Mouse (Mus musculus) myocyte (in vitro differentiated cells): Measurements from ENCODE around the gene H2-Q4. TPM values are rescaled to one million over a fixed set of nuclear protein-coding genes. Genes with fewer than 3 reads are reported as not detected.

Experiments
- H3K27me3 ChIP-seq: one replicate; pipeline ENCODE4 v1.6.1; 2011; ENCODE audit not compliant: control insufficient read depth, insufficient read depth, insufficient read length
- H3K36me3 ChIP-seq: one replicate; pipeline ENCODE4 v1.6.1; 2011; ENCODE audit not compliant: control insufficient read depth, insufficient read depth
- H3K4me2 ChIP-seq: one replicate; pipeline ENCODE4 v1.6.1; 2011; ENCODE audit warnings: low read depth, control low read depth
- H3K4me3 ChIP-seq: one replicate; pipeline ENCODE4 v1.5.1; 2011; ENCODE audit warnings: mild to moderate bottlenecking, control low read depth, moderate library complexity
- H3K79me2 ChIP-seq: one replicate; pipeline ENCODE4 v1.6.1; 2011; ENCODE audit not compliant: control insufficient read depth, insufficient read depth
- H3ac ChIP-seq: one replicate; pipeline ENCODE4 v1.6.1; 2011; ENCODE audit not compliant: control insufficient read depth, insufficient read length
- CEBPB ChIP-seq: IDR thresholded peaks from 2 replicates; pipeline ENCODE4 v1.6.1; 2011; ENCODE audit warnings: mild to moderate bottlenecking, moderate library complexity; ENCODE audit not compliant: poor library complexity, insufficient read depth, severe bottlenecking
- E2F4 ChIP-seq: IDR thresholded peaks from one replicate; pipeline ENCODE4 v1.6.1; 2011; ENCODE audit warnings: mild to moderate bottlenecking, control low read depth, moderate library complexity; ENCODE audit not compliant: insufficient read depth
- MAX ChIP-seq: IDR thresholded peaks from one replicate; pipeline ENCODE4 v1.6.1; 2011; ENCODE audit warnings: low read depth, mild to moderate bottlenecking, control low read depth
- MYOD1 ChIP-seq, 3 experiments: IDR thresholded peaks; one replicate each; pipeline ENCODE4 v1.6.1; 2011; ENCODE audit warnings: control low read depth in 2 of 3, low read depth in 2 of 3, mild to moderate bottlenecking in 2 of 3, moderate library complexity in 1 of 3; ENCODE audit not compliant: insufficient read length in 2 of 3, control insufficient read depth in 1 of 3
- MYOG ChIP-seq, 3 experiments: IDR thresholded peaks; one replicate each; pipeline ENCODE4 v1.6.1; 2011; ENCODE audit warnings: control low read depth in 2 of 3, low read depth in 2 of 3, mild to moderate bottlenecking in 2 of 3; ENCODE audit not compliant: insufficient read length in 2 of 3, control insufficient read depth in 1 of 3, insufficient read depth in 1 of 3
- POLR2A ChIP-seq: IDR thresholded peaks from one replicate; pipeline ENCODE4 v1.6.1; 2011; ENCODE audit warnings: low read depth, mild to moderate bottlenecking, control low read depth, moderate library complexity; ENCODE audit not compliant: insufficient read length
- POLR2AphosphoS2 ChIP-seq: IDR thresholded peaks from one replicate; pipeline ENCODE4 v1.6.1; 2011; ENCODE audit warnings: low read depth, control low read depth; ENCODE audit not compliant: insufficient read length
- REST ChIP-seq: IDR thresholded peaks from one replicate; pipeline ENCODE4 v1.6.1; 2011; ENCODE audit warnings: mild to moderate bottlenecking, control low read depth, moderate library complexity; ENCODE audit not compliant: insufficient read depth, insufficient read length
- SRF ChIP-seq: IDR thresholded peaks from one replicate; pipeline ENCODE4 v1.6.1; 2011; ENCODE audit warnings: low read depth; ENCODE audit not compliant: control insufficient read depth, insufficient read length
- TCF12 ChIP-seq: IDR thresholded peaks from one replicate; pipeline ENCODE4 v1.6.1; 2011; ENCODE audit warnings: mild to moderate bottlenecking, control low read depth; ENCODE audit not compliant: poor library complexity, insufficient read depth, severe bottlenecking
- TCF3 ChIP-seq: IDR thresholded peaks from one replicate; pipeline ENCODE4 v1.6.1; 2011; ENCODE audit warnings: low read depth, control low read depth; ENCODE audit not compliant: insufficient read length
- USF1 ChIP-seq: IDR thresholded peaks from one replicate; pipeline ENCODE4 v1.6.1; 2011; ENCODE audit warnings: low read depth, mild to moderate bottlenecking, control low read depth, moderate library complexity
- polyA plus RNA-seq: library from polyadenylated mRNA; unstranded; fragments of >200 nt; fragmentation: generic; extraction: Trizol; gene quantifications from one replicate; pipeline ENCODE4 v1.2.1, GENCODE M21; 2012; ENCODE audit warnings: missing spikeins

The H2-Q4 gene
- polyA plus RNA-seq, 1 experiment: 8.3 TPM

- H3K36me3 ChIP-seq: no peaks in the 10 kb centered on the region
Observed at GRCm38 (mm10) chr17:35354071-35354470, 25.3 kb upstream of the H2-Q4 start.

GRCm38 (mm10) chr17:35357086-35357485 lies 22.3 kb upstream of the H2-Q4 start:
- Histone ChIP-seq H3K36me3 (no peaks in the 10 kb centered on the region), H3K79me2 (no peaks in the 10 kb centered on the region), H3K4me2 (no peak overlapping the region), H3K27me3 (no peaks in the 10 kb centered on the region), H3K4me3 (no peak overlapping the region), H3ac (no peak overlapping the region)
- TF ChIP-seq TCF3: no peak
- no peak for TF ChIP-seq E2F4
- TF ChIP-seq MAX: no peak
- TF ChIP-seq TCF12: no peak
- no peak for TF ChIP-seq MYOG (IDR thresholded peaks at IDR 0.05; ENCODE audit: control insufficient read depth in 1 of 3, insufficient read depth in 1 of 3, insufficient read length in 2 of 3, low read depth in 2 of 3)
- TF ChIP-seq MYOD1 (IDR thresholded peaks at IDR 0.05; ENCODE audit: control insufficient read depth in 1 of 3, insufficient read length in 2 of 3, low read depth in 2 of 3): no peak
- TF ChIP-seq CEBPB: no peak
- TF ChIP-seq POLR2AphosphoS2: no peak
- TF ChIP-seq USF1: no peak

More at GRCm38 (mm10) chr17:35354071-35354470, 25.3 kb upstream of the H2-Q4 start:
- no peaks in the 10 kb centered on the region for H3K27me3 ChIP-seq
- no peak overlapping the region for H3ac ChIP-seq
- TF ChIP-seq MYOD1 (IDR thresholded peaks at IDR 0.05; ENCODE audit: control insufficient read depth in 1 of 3, insufficient read length in 2 of 3, low read depth in 2 of 3): no peak
- no peak for TF ChIP-seq E2F4
- no peak for TF ChIP-seq TCF12
- TF ChIP-seq REST: no peak
- no peak for TF ChIP-seq POLR2A
- TF ChIP-seq MAX: no peak
- no peak for TF ChIP-seq POLR2AphosphoS2
- no peak for TF ChIP-seq TCF3
- no peak for TF ChIP-seq SRF
- no peak for TF ChIP-seq CEBPB
- TF ChIP-seq MYOG (IDR thresholded peaks at IDR 0.05; ENCODE audit: control insufficient read depth in 1 of 3, insufficient read depth in 1 of 3, insufficient read length in 2 of 3, low read depth in 2 of 3): no peak
- TF ChIP-seq USF1: no peak
- H3K4me2 ChIP-seq: no peak overlapping the region
- no peak overlapping the region for H3K4me3 ChIP-seq
- H3K79me2 ChIP-seq: no peaks in the 10 kb centered on the region

GRCm38 (mm10) chr17:35358763-35359469 lies 20.5 kb upstream of the H2-Q4 start:
- no peak for TF ChIP-seq MYOG (IDR thresholded peaks at IDR 0.05; ENCODE audit: control insufficient read depth in 1 of 3, insufficient read depth in 1 of 3, insufficient read length in 2 of 3, low read depth in 2 of 3)
- TF ChIP-seq TCF3: no peak
- TF ChIP-seq USF1: no peak
- TF ChIP-seq E2F4: no peak
- no peak for TF ChIP-seq REST
- no peak for TF ChIP-seq SRF
- no peak for TF ChIP-seq MAX
- no peak for TF ChIP-seq CEBPB
- no peak for TF ChIP-seq TCF12
- no peak for TF ChIP-seq POLR2A
- TF ChIP-seq MYOD1 (IDR thresholded peaks at IDR 0.05; ENCODE audit: control insufficient read depth in 1 of 3, insufficient read length in 2 of 3, low read depth in 2 of 3): no peak
- no peak for TF ChIP-seq POLR2AphosphoS2
- H3K4me3 ChIP-seq: no peak overlapping the region
- no peak overlapping the region for H3ac ChIP-seq
- no peaks in the 10 kb centered on the region for H3K36me3 ChIP-seq
- no peaks in the 10 kb centered on the region for H3K79me2 ChIP-seq
- no peak overlapping the region for H3K4me2 ChIP-seq
- no peaks in the 10 kb centered on the region for H3K27me3 ChIP-seq

- TF ChIP-seq CEBPB (no peak), MYOG (IDR thresholded peaks at IDR 0.05; ENCODE audit: control insufficient read depth in 1 of 3, insufficient read depth in 1 of 3, insufficient read length in 2 of 3, low read depth in 2 of 3) (no peak), MYOD1 (IDR thresholded peaks at IDR 0.05; ENCODE audit: control insufficient read depth in 1 of 3, insufficient read length in 2 of 3, low read depth in 2 of 3) (no peak), E2F4 (no peak), USF1 (no peak), POLR2AphosphoS2 (no peak), MAX (no peak), TCF12 (no peak), TCF3 (no peak), POLR2A (no peak), SRF (no peak), REST (no peak)
- no peaks in the 10 kb centered on the region for H3K27me3 ChIP-seq
- no peak overlapping the region for H3K4me2 ChIP-seq
- no peaks in the 10 kb centered on the region for H3K79me2 ChIP-seq
- H3K36me3 ChIP-seq: no peaks in the 10 kb centered on the region
- H3K4me3 ChIP-seq: no peak overlapping the region
- no peak overlapping the region for H3ac ChIP-seq
Observed at GRCm38 (mm10) chr17:35359470-35359862, 20.0 kb upstream of the H2-Q4 start.
